Mouse (Mus musculus): ENCODE measurements around the gene Rpl12.

Gene Rpl12

GRCm38 (mm10) chr2:32940483-32940882 is 20.9 kb upstream of the Rpl12 start:
- no peak for DNase-seq (ENCODE audit: low spot score in 2 of 2)

- no peak for DNase-seq (ENCODE audit: low spot score in 2 of 2)
These were observed 13.9 kb upstream of the Rpl12 start for GRCm38 (mm10) chr2:32947454-32947853.

DNA sequence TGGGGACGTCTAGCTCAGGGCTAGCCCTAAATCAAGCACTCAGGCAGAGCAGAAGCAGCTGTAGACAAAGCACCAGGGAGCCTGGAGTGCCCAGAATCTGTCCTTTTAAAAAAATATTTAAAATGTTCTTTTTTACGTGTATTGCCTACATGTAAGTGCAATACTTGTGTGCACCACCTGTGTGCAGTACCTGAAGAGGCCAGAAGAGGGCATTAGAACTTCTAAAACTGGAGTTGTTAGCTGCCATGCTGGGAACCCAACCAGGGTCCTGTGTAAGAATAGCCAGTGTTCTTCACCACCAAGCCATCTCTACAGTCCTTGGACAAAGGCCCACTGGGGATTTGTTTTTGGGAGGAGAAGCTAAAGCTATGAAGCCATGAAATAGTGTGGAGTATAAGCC is 6.8 kb upstream of the Rpl12 start:
- DNase-seq (ENCODE audit: low spot score in 2 of 2) = no peak

DNA sequence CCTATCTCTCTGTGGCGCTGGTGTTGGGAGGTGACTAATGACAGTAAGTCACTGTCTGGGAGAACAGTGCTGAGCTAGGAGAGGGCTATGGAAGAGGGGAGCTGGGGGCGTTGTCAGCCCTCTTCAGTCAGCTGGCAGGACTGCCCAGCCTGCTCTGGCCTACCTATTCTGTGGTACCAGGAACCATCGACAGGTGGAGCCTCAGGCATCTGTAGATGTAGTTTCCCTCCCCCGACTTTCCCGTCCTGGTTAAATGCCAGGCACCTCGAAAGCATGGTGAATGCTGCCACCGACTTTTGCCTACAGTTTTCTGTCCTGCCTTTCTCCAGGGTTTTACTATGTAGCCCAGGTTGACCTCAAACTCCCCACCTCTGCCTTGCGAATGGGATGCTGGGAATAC is 4.0 kb upstream of the Rpl12 start:
- DNase-seq (ENCODE audit: low spot score in 2 of 2) = no peak

DNA sequence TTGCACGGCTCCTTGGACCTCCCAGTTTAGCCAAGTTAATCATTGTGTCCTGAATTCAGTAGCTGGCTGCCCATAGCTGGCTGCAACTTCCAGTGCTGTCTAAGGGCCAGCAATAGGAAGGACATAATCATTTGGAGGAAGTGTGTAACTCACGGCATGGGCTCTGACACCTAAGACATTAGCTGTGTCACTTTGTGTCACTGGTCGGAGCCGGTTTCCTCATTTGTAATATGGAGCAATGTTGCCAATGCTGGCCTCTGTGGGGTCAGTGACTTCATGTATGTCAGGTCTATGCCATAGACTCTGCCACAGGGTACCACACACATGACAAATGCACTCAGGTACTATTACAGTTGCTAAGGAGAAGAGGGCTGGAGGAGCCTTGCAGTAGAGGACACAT is 1.1 kb upstream of the Rpl12 start:
- no peak for DNase-seq (ENCODE audit: low spot score in 2 of 2)

- no peak for DNase-seq (ENCODE audit: low spot score in 2 of 2)
These were observed 909 bp downstream of the Rpl12 start for GRCm38 (mm10) chr2:32962062-32962874.

GRCm38 (mm10) chr2:32962875-32963220 is 1.5 kb downstream of the Rpl12 start:
- no peak for DNase-seq (ENCODE audit: low spot score in 2 of 2)

GRCm38 (mm10) chr2:32963544-32963943 is 2.2 kb downstream of the Rpl12 start:
- DNase-seq (ENCODE audit: low spot score in 2 of 2) = no peak

DNA sequence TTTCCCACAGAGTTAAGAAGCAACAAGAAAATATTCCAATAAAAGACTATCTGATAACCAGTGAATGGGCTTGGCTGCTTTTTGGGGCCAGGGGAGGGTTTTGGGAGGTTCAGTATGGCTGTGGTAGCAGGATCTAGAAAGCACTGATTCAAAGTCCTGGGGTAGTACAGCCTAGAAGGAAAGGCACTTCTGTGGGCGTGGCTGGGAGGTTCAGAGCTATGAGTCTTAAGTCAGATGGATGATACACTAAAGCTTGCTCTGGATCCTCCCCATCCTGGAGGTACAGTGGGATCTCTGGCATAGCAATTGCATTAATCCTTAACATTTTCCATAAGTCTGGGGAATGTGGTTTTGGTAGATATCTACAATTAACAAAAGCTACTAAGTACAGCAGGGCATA is 2.6 kb downstream of the Rpl12 start:
- no peak for DNase-seq (ENCODE audit: low spot score in 2 of 2)

GRCm38 (mm10) chr2:32964659-32965457 is 3.5 kb downstream of the Rpl12 start:
- no peak for DNase-seq (ENCODE audit: low spot score in 2 of 2)

- DNase-seq (ENCODE audit: low spot score in 2 of 2) = no peak
These were observed 4.3 kb downstream of the Rpl12 start for GRCm38 (mm10) chr2:32965511-32966183.

GRCm38 (mm10) chr2:32966184-32966688 is 4.9 kb downstream of the Rpl12 start:
- DNase-seq (ENCODE audit: low spot score in 2 of 2) = no peak

DNA sequence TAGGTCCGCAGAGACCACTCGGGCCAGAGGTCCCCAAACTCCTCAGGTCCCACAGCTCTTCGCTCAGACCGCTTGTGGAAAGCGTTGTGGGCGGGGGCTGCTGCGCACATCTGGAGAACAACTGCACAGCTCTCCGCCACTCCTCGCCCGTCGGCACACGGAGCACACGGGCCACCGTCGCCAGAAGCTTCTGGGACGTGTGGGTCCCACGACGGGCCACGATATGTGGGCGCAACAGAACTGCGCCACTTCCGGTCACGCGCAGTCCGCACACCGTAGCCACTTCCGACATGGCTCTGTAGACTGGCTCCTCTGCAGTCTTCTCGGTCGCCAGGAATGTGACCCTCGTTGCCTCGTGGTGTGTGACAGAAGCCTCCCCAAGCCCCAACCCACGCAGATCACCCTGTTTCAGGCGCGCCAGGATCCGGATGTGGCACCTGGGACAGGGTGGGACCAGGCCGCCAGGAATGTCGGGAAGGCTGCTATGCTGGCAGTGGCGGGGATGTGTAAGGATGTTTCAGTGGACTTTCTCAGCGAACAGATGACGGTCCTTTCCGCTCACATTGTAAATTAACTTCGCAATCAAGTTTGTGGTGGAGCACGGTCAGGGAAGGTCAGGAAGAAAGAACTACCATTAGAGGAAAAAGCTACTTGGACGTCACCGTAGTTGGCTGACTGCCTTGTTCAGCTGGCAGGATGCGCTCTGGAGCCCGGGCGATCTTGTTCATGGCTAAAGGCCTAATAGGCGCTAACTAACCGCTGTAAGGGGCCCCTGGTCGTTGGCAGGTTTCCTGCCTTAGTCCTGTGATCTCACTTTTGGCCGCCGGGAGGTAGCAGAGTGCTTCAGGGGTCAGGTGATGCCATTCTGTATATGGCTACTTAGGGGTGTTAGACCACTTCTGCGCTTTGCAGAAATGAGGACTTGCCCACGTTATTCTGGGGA is 5.6 kb downstream of the Rpl12 start:
- DNase-seq (ENCODE audit: low spot score in 2 of 2) = peak; percentile 74 to 79

- no peak for DNase-seq (ENCODE audit: low spot score in 2 of 2)
These were observed 6.8 kb downstream of the Rpl12 start for GRCm38 (mm10) chr2:32968024-32968614.

DNA sequence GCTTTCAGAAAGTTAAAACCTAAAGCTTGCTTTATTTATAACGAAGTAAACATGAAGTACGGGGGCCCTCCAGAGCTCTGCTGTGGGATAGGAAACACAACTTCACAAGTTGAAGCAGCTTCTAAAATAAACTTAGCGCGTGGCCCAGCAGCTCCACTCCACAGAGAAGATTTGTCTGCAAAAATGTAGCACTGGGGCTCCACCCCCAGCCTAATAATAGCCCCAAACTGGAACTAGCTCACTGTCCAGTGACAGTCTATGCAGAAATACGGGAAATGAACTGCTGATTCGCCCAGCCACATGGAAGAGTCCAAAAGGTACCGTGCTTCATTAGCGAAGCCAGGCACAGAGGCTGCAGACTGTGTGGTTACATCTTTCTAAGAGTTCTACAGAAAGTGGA is 8.0 kb downstream of the Rpl12 start:
- no peak for DNase-seq (ENCODE audit: low spot score in 2 of 2)

GRCm38 (mm10) chr2:32971235-32971634 is 9.9 kb downstream of the Rpl12 start:
- DNase-seq (ENCODE audit: low spot score in 2 of 2) = no peak

GRCm38 (mm10) chr2:32974216-32974615 is 12.9 kb downstream of the Rpl12 start:
- no peak for DNase-seq (ENCODE audit: low spot score in 2 of 2)

- DNase-seq (ENCODE audit: low spot score in 2 of 2) = no peak
These were observed 15.8 kb downstream of the Rpl12 start for GRCm38 (mm10) chr2:32977114-32977513.

- no peak for DNase-seq (ENCODE audit: low spot score in 2 of 2)
These were observed 17.3 kb downstream of the Rpl12 start for GRCm38 (mm10) chr2:32978675-32979074.

GRCm38 (mm10) chr2:32979675-32980074 is 18.3 kb downstream of the Rpl12 start:
- DNase-seq (ENCODE audit: low spot score in 2 of 2) = no peak

- DNase-seq (ENCODE audit: low spot score in 2 of 2) = no peak
These were observed 19.9 kb downstream of the Rpl12 start for GRCm38 (mm10) chr2:32981281-32981680.
